Mouse (Mus musculus): Measurements from ENCODE around the gene Isca1. TPM values are rescaled to one million over a fixed set of nuclear protein-coding genes. Genes with fewer than 3 reads are reported as not detected.
A peak's percentile ranks its signal among the peaks of the same experiment; 100 is the strongest.

The Isca1 gene
- 131 and 132 TPM in 2 replicates for polyA plus RNA-seq (2014; fragmentation: Nextera tagmentation; extraction: Ambion mirVana)

DNA sequence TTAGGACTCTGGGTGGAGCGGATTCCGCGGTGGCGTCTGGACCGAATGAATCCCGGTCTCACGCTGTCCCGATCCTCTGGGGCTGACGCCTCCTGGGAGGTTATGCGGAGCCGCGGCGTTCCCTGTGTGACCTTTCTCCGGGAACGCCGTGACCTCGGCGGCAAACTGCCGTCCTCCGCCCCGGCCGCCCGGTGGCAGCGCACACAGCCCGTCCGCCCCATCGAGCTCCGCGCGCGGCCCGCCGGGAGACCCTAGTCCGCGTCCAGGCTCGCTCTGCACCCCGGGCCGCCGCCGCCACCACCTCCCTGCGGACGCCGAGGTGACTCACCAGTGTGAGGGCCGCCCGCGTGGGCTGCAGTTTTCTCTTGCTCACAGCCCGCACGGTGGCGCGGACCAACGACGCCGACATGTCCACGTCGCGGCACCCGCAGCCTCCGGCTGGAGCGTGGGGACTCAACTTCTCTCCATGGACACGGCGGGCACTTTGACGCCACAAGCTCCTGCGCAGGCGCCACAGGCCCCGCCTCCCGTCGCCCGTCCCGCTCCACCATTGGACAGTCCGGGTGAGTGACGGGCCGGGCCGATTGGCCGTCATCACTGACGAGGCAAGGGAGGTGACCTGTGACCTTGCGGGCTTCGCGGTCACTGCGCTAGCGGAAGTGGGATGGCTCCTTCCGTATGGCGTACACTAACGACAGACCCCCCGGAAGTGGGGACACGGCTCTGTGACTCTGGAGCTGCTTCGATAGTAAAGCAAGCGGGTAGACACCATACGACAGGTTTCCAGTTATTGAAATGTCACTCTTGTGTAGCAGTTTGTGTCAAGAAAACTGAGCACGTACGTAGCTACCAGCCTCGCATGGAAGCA is at the start of gene Isca1:
Gene Isca1 (minus strand): TSS at position 515 of the 868 bp plus-strand sequence.
- peaks cover 21% of the 10 kb centered on the region for H3K4me1 ChIP-seq (ENCODE audit: control insufficient read depth, insufficient read depth, low read length)
- H3K27me3 ChIP-seq (ENCODE audit: control insufficient read depth, insufficient read depth, low read length), result no peaks in the 10 kb centered on the region
- peak within 1 kb of the TSS; percentile 95 for H3K27ac ChIP-seq (ENCODE audit: low read depth, low read length)
- H3K36me3 ChIP-seq (ENCODE audit: control insufficient read depth, insufficient read depth, low read length), result no peaks in the 10 kb centered on the region
- ATAC-seq (ENCODE audit: insufficient read depth, low FRiP score, low TSS enrichment), result peak; percentile 98
- under 1% methylated on average over 75 of the region's 91 CpGs for WGBS
- DNase-seq (ENCODE audit: low spot score), result peak; percentile 99
- no peaks in the 10 kb centered on the region for H3K9me3 ChIP-seq (ENCODE audit: control insufficient read depth, low read length)
- H3K9ac ChIP-seq (ENCODE audit: low read length), result peak within 1 kb of the TSS; percentile 80
- peak within 1 kb of the TSS; percentile 78 for H3K4me2 ChIP-seq (ENCODE audit: low read depth)
- peak within 1 kb of the TSS; percentile 82 for H3K4me3 ChIP-seq (ENCODE audit: low read depth, low read length)

DNA sequence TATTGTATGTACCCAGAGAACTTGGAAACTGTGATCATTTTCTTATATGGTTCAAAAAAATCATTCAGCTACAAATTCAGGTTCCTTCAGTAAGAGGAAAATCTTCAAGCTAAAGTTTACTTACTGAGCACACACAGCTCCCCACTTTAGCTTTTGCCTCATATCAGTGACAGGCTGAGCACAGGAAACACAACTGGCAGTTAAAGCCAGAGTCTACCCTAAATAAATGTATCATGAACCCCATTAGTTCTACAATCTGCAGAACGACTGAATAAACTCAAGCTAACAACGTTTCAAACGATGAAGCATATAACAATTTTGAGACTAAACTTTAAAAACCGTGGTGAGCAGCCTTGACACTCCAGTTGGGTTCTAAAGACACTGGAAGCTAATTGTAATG is 47.7 kb upstream of the Isca1 start:
- no peak overlapping the region for H3K9ac ChIP-seq (ENCODE audit: low read length)
- no peaks in the 10 kb centered on the region for H3K9me3 ChIP-seq (ENCODE audit: control insufficient read depth, low read length)
- no peaks in the 10 kb centered on the region for H3K27me3 ChIP-seq (ENCODE audit: control insufficient read depth, insufficient read depth, low read length)
- peaks cover 5% of the 10 kb centered on the region; the same call in 1 of the 2 replicates for H3K4me1 ChIP-seq (ENCODE audit: control insufficient read depth, insufficient read depth, low read length)
- H3K4me2 ChIP-seq (ENCODE audit: low read depth), result no peak overlapping the region
- DNase-seq (ENCODE audit: low spot score) (no peak), ATAC-seq (ENCODE audit: insufficient read depth, low FRiP score, low TSS enrichment) (no peak)
- WGBS, result 95% methylated on average over 4 of the region's 4 CpGs
- H3K27ac ChIP-seq (ENCODE audit: low read depth, low read length), result no peak overlapping the region
- H3K4me3 ChIP-seq (ENCODE audit: low read depth, low read length), result no peak overlapping the region
- H3K36me3 ChIP-seq (ENCODE audit: control insufficient read depth, insufficient read depth, low read length), result 0 out of 2 replicates have a peak, but pooled peaks cover 11% of the 10 kb centered on the region

GRCm38 (mm10) chr13:59814109-59814591 is 44.5 kb upstream of the Isca1 start:
- DNase-seq (ENCODE audit: low spot score) (no peak), ATAC-seq (ENCODE audit: insufficient read depth, low FRiP score, low TSS enrichment) (no peak)
- H3K4me2 ChIP-seq (ENCODE audit: low read depth), result no peak overlapping the region
- H3K9me3 ChIP-seq (ENCODE audit: control insufficient read depth, low read length), result no peaks in the 10 kb centered on the region
- no peaks in the 10 kb centered on the region for H3K4me1 ChIP-seq (ENCODE audit: control insufficient read depth, insufficient read depth, low read length)
- H3K27me3 ChIP-seq (ENCODE audit: control insufficient read depth, insufficient read depth, low read length), result no peaks in the 10 kb centered on the region
- WGBS, result 86% methylated on average over 6 of the region's 6 CpGs
- H3K9ac ChIP-seq (ENCODE audit: low read length), result no peak overlapping the region
- H3K27ac ChIP-seq (ENCODE audit: low read depth, low read length), result no peak overlapping the region
- peaks cover 16% of the 10 kb centered on the region for H3K36me3 ChIP-seq (ENCODE audit: control insufficient read depth, insufficient read depth, low read length)
- H3K4me3 ChIP-seq (ENCODE audit: low read depth, low read length), result no peak overlapping the region

DNA sequence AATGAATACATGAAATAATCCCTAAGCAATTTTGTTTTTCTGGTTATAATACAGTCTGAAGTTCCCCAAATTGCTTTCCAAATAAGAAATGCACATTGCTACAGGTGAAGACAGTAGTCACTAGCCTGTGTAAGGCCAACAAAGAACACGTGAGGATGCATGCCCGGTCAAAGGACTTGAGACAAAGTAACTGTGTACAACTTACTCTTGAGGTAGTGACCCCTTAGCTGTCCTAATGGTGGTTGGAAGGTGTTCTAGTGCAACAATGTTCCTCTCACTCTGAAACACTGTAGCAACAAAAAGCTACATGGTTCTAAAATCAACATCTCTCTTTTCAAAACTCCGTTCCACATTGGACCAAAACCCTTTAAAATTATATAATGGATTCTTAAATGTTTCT is 42.0 kb upstream of the Isca1 start:
- DNase-seq (ENCODE audit: low spot score) (no peak), ATAC-seq (ENCODE audit: insufficient read depth, low FRiP score, low TSS enrichment) (no peak)
- H3K4me2 ChIP-seq (ENCODE audit: low read depth), result no peak overlapping the region
- H3K36me3 ChIP-seq (ENCODE audit: control insufficient read depth, insufficient read depth, low read length), result peaks cover 19% of the 10 kb centered on the region
- no peak overlapping the region for H3K27ac ChIP-seq (ENCODE audit: low read depth, low read length)
- H3K9ac ChIP-seq (ENCODE audit: low read length), result no peak overlapping the region
- no peak overlapping the region for H3K4me3 ChIP-seq (ENCODE audit: low read depth, low read length)
- H3K4me1 ChIP-seq (ENCODE audit: control insufficient read depth, insufficient read depth, low read length), result no peaks in the 10 kb centered on the region
- no peaks in the 10 kb centered on the region for H3K27me3 ChIP-seq (ENCODE audit: control insufficient read depth, insufficient read depth, low read length)
- 94% methylated on average over 3 of the region's 3 CpGs for WGBS
- no peaks in the 10 kb centered on the region for H3K9me3 ChIP-seq (ENCODE audit: control insufficient read depth, low read length)

- H3K9ac ChIP-seq (ENCODE audit: low read length), result no peak overlapping the region
- H3K4me3 ChIP-seq (ENCODE audit: low read depth, low read length), result no peak overlapping the region
- H3K27me3 ChIP-seq (ENCODE audit: control insufficient read depth, insufficient read depth, low read length), result no peaks in the 10 kb centered on the region
- WGBS, result 89% methylated on average over 6 of the region's 6 CpGs
- H3K4me2 ChIP-seq (ENCODE audit: low read depth), result no peak overlapping the region
- DNase-seq (ENCODE audit: low spot score) (no peak), ATAC-seq (ENCODE audit: insufficient read depth, low FRiP score, low TSS enrichment) (no peak)
- H3K4me1 ChIP-seq (ENCODE audit: control insufficient read depth, insufficient read depth, low read length), result no peaks in the 10 kb centered on the region
- H3K9me3 ChIP-seq (ENCODE audit: control insufficient read depth, low read length), result no peaks in the 10 kb centered on the region
- H3K36me3 ChIP-seq (ENCODE audit: control insufficient read depth, insufficient read depth, low read length), result peaks cover 29% of the 10 kb centered on the region
- no peak overlapping the region for H3K27ac ChIP-seq (ENCODE audit: low read depth, low read length)
These were observed 31.4 kb upstream of the Isca1 start for GRCm38 (mm10) chr13:59801000-59801399.

DNA sequence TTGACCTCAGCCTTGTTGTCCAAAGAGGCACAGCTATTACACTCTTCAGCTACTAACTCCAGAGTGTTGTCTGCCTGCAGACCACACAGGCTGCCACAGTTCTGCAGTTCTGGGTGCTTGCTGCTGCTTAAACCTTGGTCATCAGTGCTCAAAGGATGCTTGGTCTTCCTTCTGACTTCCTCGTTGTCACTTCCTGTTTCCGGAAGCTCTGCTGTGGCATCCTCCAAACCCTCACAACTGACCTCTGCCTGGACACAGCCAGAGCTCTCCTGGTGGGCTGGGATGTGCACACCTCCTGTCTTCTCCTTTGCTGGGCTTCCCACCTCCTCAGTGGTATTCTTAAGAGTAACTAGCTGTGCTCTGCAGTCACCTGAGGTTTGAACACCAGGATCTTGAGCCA is 30.5 kb upstream of the Isca1 start:
- H3K36me3 ChIP-seq (ENCODE audit: control insufficient read depth, insufficient read depth, low read length), result peaks cover 24% of the 10 kb centered on the region
- H3K9me3 ChIP-seq (ENCODE audit: control insufficient read depth, low read length), result no peaks in the 10 kb centered on the region
- no peak overlapping the region for H3K9ac ChIP-seq (ENCODE audit: low read length)
- H3K4me3 ChIP-seq (ENCODE audit: low read depth, low read length), result no peak overlapping the region
- DNase-seq (ENCODE audit: low spot score) (no peak), ATAC-seq (ENCODE audit: insufficient read depth, low FRiP score, low TSS enrichment) (no peak)
- 95% methylated on average over 2 of the region's 2 CpGs for WGBS
- no peak overlapping the region for H3K27ac ChIP-seq (ENCODE audit: low read depth, low read length)
- H3K4me1 ChIP-seq (ENCODE audit: control insufficient read depth, insufficient read depth, low read length), result no peaks in the 10 kb centered on the region
- no peak overlapping the region for H3K4me2 ChIP-seq (ENCODE audit: low read depth)
- H3K27me3 ChIP-seq (ENCODE audit: control insufficient read depth, insufficient read depth, low read length), result no peaks in the 10 kb centered on the region

DNA sequence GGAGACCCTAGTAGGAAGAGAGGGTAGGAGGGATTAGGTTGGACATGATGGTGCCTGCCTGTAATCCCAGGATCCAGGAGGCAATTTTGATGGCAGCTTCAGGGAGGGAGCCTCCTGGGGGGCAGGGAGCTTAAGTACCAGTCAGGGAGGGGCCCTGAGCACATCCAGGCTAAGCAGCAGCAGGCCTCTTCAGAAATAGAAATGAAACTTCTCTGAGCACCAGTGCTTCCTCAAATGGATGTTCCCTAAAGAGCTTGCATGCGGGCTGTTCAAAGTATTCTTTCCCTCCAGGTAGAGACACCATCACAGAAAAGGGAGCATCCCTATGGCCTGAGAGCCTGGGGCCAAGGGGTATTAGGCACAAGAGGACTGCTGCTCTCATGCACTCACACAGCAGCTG is 28.7 kb upstream of the Isca1 start:
- Histone ChIP-seq H3K4me1 (ENCODE audit: control insufficient read depth, insufficient read depth, low read length) (no peaks in the 10 kb centered on the region), H3K9ac (ENCODE audit: low read length) (no peak overlapping the region), H3K4me3 (ENCODE audit: low read depth, low read length) (no peak overlapping the region), H3K27ac (ENCODE audit: low read depth, low read length) (no peak overlapping the region), H3K36me3 (ENCODE audit: control insufficient read depth, insufficient read depth, low read length) (peaks cover 18% of the 10 kb centered on the region), H3K9me3 (ENCODE audit: control insufficient read depth, low read length) (no peaks in the 10 kb centered on the region), H3K27me3 (ENCODE audit: control insufficient read depth, insufficient read depth, low read length) (no peaks in the 10 kb centered on the region), H3K4me2 (ENCODE audit: low read depth) (no peak overlapping the region)
- no peak for ATAC-seq (ENCODE audit: insufficient read depth, low FRiP score, low TSS enrichment)
- 100% methylated on average over 1 of the region's 1 CpGs for WGBS
- DNase-seq (ENCODE audit: low spot score), result no peak

- Histone ChIP-seq H3K9ac (ENCODE audit: low read length) (no peak overlapping the region), H3K27me3 (ENCODE audit: control insufficient read depth, insufficient read depth, low read length) (no peaks in the 10 kb centered on the region), H3K27ac (ENCODE audit: low read depth, low read length) (0 out of 2 replicates have a peak overlapping the region, but pooled peaks have one; percentile 11), H3K4me1 (ENCODE audit: control insufficient read depth, insufficient read depth, low read length) (no peaks in the 10 kb centered on the region), H3K36me3 (ENCODE audit: control insufficient read depth, insufficient read depth, low read length) (peaks cover 14% of the 10 kb centered on the region), H3K4me2 (ENCODE audit: low read depth) (no peak overlapping the region), H3K4me3 (ENCODE audit: low read depth, low read length) (no peak overlapping the region), H3K9me3 (ENCODE audit: control insufficient read depth, low read length) (no peaks in the 10 kb centered on the region)
- no peak for ATAC-seq (ENCODE audit: insufficient read depth, low FRiP score, low TSS enrichment)
- no peak for DNase-seq (ENCODE audit: low spot score)
- WGBS, result 96% methylated on average over 9 of the region's 9 CpGs
These were observed 26.8 kb upstream of the Isca1 start for GRCm38 (mm10) chr13:59796466-59796848.
